Mouse (Mus musculus): ENCODE measurements around the gene Hipk1. TPM values are rescaled to one million over a fixed set of nuclear protein-coding genes. Genes with fewer than 3 reads are reported as not detected.

Hipk1 gene
- polyA plus RNA-seq, 1 experiment from 2014 or later = 6.3 TPM

- Histone ChIP-seq H3K36me3 (ENCODE audit: control insufficient read depth, insufficient read depth, low read length) (no peaks in the 10 kb centered on the region), H3K4me3 (ENCODE audit: low read length) (no peak overlapping the region), H3K4me1 (ENCODE audit: control insufficient read depth, insufficient read depth, low read length) (peaks cover 24% of the 10 kb centered on the region), H3K27ac (ENCODE audit: low read length) (peak overlapping the region; percentile 15; the same call in 1 of the 2 replicates), H3K4me2 (ENCODE audit: low read depth, low read length) (peak overlapping the region; percentile 60), H3K9ac (ENCODE audit: low read depth, low read length) (0 out of 2 replicates have a peak overlapping the region, but pooled peaks have one; percentile 58), H3K9me3 (ENCODE audit: control insufficient read depth, low read length) (no peaks in the 10 kb centered on the region), H3K27me3 (replicated peaks; ENCODE audit: control insufficient read depth, insufficient read depth, low read length) (no peaks in the 10 kb centered on the region)
- 44% methylated on average over 18 of the region's 19 CpGs for WGBS
- ATAC-seq = no peak
Observed at GRCm38 (mm10) chr3:103733799-103734695, 57.3 kb downstream of the Hipk1 start.

GRCm38 (mm10) chr3:103733176-103733575 lies 58.2 kb downstream of the Hipk1 start:
- 41% methylated on average over 2 of the region's 2 CpGs for WGBS
- no peaks in the 10 kb centered on the region for H3K36me3 ChIP-seq (ENCODE audit: control insufficient read depth, insufficient read depth, low read length)
- no peaks in the 10 kb centered on the region for H3K27me3 ChIP-seq (replicated peaks; ENCODE audit: control insufficient read depth, insufficient read depth, low read length)
- no peak overlapping the region for H3K9ac ChIP-seq (ENCODE audit: low read depth, low read length)
- no peak overlapping the region for H3K4me3 ChIP-seq (ENCODE audit: low read length)
- peaks cover 22% of the 10 kb centered on the region for H3K4me1 ChIP-seq (ENCODE audit: control insufficient read depth, insufficient read depth, low read length)
- no peaks in the 10 kb centered on the region for H3K9me3 ChIP-seq (ENCODE audit: control insufficient read depth, low read length)
- no peak overlapping the region for H3K4me2 ChIP-seq (ENCODE audit: low read depth, low read length)
- no peak for ATAC-seq
- H3K27ac ChIP-seq (ENCODE audit: low read length) = 0 out of 2 replicates have a peak overlapping the region, but pooled peaks have one; percentile 10

DNA sequence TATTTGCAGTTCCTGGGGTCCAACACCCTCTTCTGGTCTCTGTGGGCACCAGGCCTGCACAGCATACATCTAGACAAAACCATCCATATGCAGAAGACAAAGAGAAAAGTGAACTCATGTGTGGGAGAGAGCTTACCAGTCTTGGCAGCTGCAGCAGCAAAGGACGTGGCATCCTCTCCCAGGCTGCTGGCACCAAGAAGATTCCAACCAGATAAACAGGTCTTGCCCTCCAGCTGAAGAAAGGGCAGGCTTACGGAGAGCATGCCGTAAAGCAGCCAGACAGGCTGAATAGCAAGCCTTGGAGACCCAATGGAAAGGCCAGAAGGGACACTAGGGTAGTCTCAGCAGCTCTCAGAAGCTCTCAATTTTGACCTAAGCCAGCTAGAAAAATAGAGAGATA lies 59.2 kb downstream of the Hipk1 start:
- no peak overlapping the region for H3K27ac ChIP-seq (ENCODE audit: low read length)
- no peak overlapping the region for H3K9ac ChIP-seq (ENCODE audit: low read depth, low read length)
- no peak for ATAC-seq
- no peak overlapping the region for H3K4me3 ChIP-seq (ENCODE audit: low read length)
- no peak overlapping the region for H3K4me2 ChIP-seq (ENCODE audit: low read depth, low read length)
- no peaks in the 10 kb centered on the region for H3K9me3 ChIP-seq (ENCODE audit: control insufficient read depth, low read length)
- WGBS = 89% methylated on average over 3 of the region's 3 CpGs
- no peaks in the 10 kb centered on the region for H3K36me3 ChIP-seq (ENCODE audit: control insufficient read depth, insufficient read depth, low read length)
- H3K27me3 ChIP-seq (replicated peaks; ENCODE audit: control insufficient read depth, insufficient read depth, low read length) = no peaks in the 10 kb centered on the region
- peaks cover 20% of the 10 kb centered on the region for H3K4me1 ChIP-seq (ENCODE audit: control insufficient read depth, insufficient read depth, low read length)

DNA sequence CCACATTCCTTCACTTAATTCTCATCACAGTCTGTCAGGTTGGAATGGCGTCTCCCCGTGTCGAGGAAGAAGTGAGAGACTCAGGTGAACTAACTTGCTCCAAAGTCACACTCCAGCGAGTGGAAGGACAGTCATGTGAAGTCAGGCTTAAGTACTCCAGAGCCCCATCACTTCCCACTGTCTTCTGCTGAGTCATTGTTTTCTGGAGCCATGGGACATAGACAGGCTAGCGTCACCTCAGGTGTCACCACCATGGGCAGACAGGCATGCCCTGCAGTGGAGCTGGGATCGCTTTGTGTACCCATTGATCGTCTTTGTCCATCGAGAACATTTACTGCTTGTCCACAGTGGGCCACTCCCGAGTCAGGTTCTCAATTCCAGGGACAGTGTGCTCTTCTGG lies 61.5 kb downstream of the Hipk1 start:
- no peak overlapping the region for H3K4me3 ChIP-seq (ENCODE audit: low read length)
- H3K9me3 ChIP-seq (ENCODE audit: control insufficient read depth, low read length) = no peaks in the 10 kb centered on the region
- no peak overlapping the region for H3K4me2 ChIP-seq (ENCODE audit: low read depth, low read length)
- peaks cover 13% of the 10 kb centered on the region for H3K4me1 ChIP-seq (ENCODE audit: control insufficient read depth, insufficient read depth, low read length)
- no peak overlapping the region for H3K27ac ChIP-seq (ENCODE audit: low read length)
- no peak for ATAC-seq
- H3K9ac ChIP-seq (ENCODE audit: low read depth, low read length) = no peak overlapping the region
- no peaks in the 10 kb centered on the region for H3K36me3 ChIP-seq (ENCODE audit: control insufficient read depth, insufficient read depth, low read length)
- no peaks in the 10 kb centered on the region for H3K27me3 ChIP-seq (replicated peaks; ENCODE audit: control insufficient read depth, insufficient read depth, low read length)
- WGBS = 86% methylated on average over 9 of the region's 9 CpGs

DNA sequence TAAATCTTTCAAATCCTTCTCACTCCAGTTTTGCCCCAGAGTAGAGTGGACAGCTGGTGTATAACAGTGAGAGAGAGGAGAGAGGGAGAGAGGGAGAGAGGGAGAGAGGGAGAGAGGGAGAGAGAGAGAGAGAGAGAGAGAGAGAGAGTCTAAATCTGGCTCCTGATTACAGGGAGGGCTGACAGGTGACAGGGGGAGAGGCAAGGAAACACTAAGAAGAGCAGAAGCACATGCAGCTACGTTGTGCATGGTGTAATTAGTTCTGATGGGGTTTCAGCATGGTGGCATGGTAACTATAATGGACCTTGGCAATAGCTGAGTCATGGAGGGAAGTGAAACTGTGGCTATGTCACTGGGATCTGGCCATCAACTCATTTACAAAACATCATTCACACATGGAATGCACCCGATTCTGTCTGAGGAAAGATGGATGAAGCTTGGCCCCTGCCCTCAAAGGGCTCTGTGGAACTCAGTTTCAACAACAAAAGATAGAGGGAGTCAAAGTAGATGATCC lies 63.5 kb downstream of the Hipk1 start:
- no peak overlapping the region for H3K4me3 ChIP-seq (ENCODE audit: low read length)

GRCm38 (mm10) chr3:103726642-103727041 lies 64.7 kb downstream of the Hipk1 start:
- Histone ChIP-seq H3K27me3 (replicated peaks; ENCODE audit: control insufficient read depth, insufficient read depth, low read length) (no peaks in the 10 kb centered on the region), H3K9ac (ENCODE audit: low read depth, low read length) (no peak overlapping the region), H3K4me1 (ENCODE audit: control insufficient read depth, insufficient read depth, low read length) (no peaks in the 10 kb centered on the region), H3K4me3 (ENCODE audit: low read length) (no peak overlapping the region), H3K9me3 (ENCODE audit: control insufficient read depth, low read length) (no peaks in the 10 kb centered on the region), H3K36me3 (ENCODE audit: control insufficient read depth, insufficient read depth, low read length) (no peaks in the 10 kb centered on the region), H3K27ac (ENCODE audit: low read length) (no peak overlapping the region), H3K4me2 (ENCODE audit: low read depth, low read length) (no peak overlapping the region)
- 51% methylated on average over 3 of the region's 3 CpGs for WGBS
- no peak for ATAC-seq

More for the DNA sequence above, 63.5 kb downstream of the Hipk1 start:
- Histone ChIP-seq H3K9me3 (ENCODE audit: control insufficient read depth, low read length) (no peaks in the 10 kb centered on the region), H3K9ac (ENCODE audit: low read depth, low read length) (no peak overlapping the region), H3K4me1 (ENCODE audit: control insufficient read depth, insufficient read depth, low read length) (no peaks in the 10 kb centered on the region), H3K27ac (ENCODE audit: low read length) (no peak overlapping the region), H3K36me3 (ENCODE audit: control insufficient read depth, insufficient read depth, low read length) (no peaks in the 10 kb centered on the region), H3K27me3 (replicated peaks; ENCODE audit: control insufficient read depth, insufficient read depth, low read length) (no peaks in the 10 kb centered on the region), H3K4me2 (ENCODE audit: low read depth, low read length) (no peak overlapping the region)
- ATAC-seq = no peak
- WGBS = 41% methylated on average over 2 of the region's 2 CpGs

GRCm38 (mm10) chr3:103724137-103724536 lies 67.2 kb downstream of the Hipk1 start:
- no peak overlapping the region for H3K4me2 ChIP-seq (ENCODE audit: low read depth, low read length)
- WGBS = 45% methylated on average over 3 of the region's 3 CpGs
- no peaks in the 10 kb centered on the region for H3K27me3 ChIP-seq (replicated peaks; ENCODE audit: control insufficient read depth, insufficient read depth, low read length)

GRCm38 (mm10) chr3:103718728-103719127 lies 72.6 kb downstream of the Hipk1 start:
- no peak overlapping the region for H3K9ac ChIP-seq (ENCODE audit: low read depth, low read length)
- no peak for ATAC-seq
- WGBS = 82% methylated on average over 4 of the region's 4 CpGs

More at GRCm38 (mm10) chr3:103724137-103724536, 67.2 kb downstream of the Hipk1 start:
- Histone ChIP-seq H3K4me1 (ENCODE audit: control insufficient read depth, insufficient read depth, low read length) (no peaks in the 10 kb centered on the region), H3K36me3 (ENCODE audit: control insufficient read depth, insufficient read depth, low read length) (no peaks in the 10 kb centered on the region), H3K9ac (ENCODE audit: low read depth, low read length) (no peak overlapping the region), H3K9me3 (ENCODE audit: control insufficient read depth, low read length) (no peaks in the 10 kb centered on the region), H3K4me3 (ENCODE audit: low read length) (no peak overlapping the region), H3K27ac (ENCODE audit: low read length) (no peak overlapping the region)
- no peak for ATAC-seq

GRCm38 (mm10) chr3:103716774-103717760 lies 74.3 kb downstream of the Hipk1 start:
- Histone ChIP-seq H3K9me3 (ENCODE audit: control insufficient read depth, low read length) (no peaks in the 10 kb centered on the region), H3K27me3 (replicated peaks; ENCODE audit: control insufficient read depth, insufficient read depth, low read length) (no peaks in the 10 kb centered on the region), H3K4me1 (ENCODE audit: control insufficient read depth, insufficient read depth, low read length) (peaks cover 5% of the 10 kb centered on the region; the same call in 1 of the 2 replicates), H3K36me3 (ENCODE audit: control insufficient read depth, insufficient read depth, low read length) (no peaks in the 10 kb centered on the region), H3K9ac (ENCODE audit: low read depth, low read length) (no peak overlapping the region), H3K4me3 (ENCODE audit: low read length) (no peak overlapping the region), H3K4me2 (ENCODE audit: low read depth, low read length) (no peak overlapping the region), H3K27ac (ENCODE audit: low read length) (0 out of 2 replicates have a peak overlapping the region, but pooled peaks have one; percentile 6)
- WGBS = 47% methylated on average over 15 of the region's 15 CpGs
- no peak for ATAC-seq

More at GRCm38 (mm10) chr3:103718728-103719127, 72.6 kb downstream of the Hipk1 start:
- H3K4me2 ChIP-seq (ENCODE audit: low read depth, low read length) = no peak overlapping the region
- H3K4me3 ChIP-seq (ENCODE audit: low read length) = no peak overlapping the region
- H3K9me3 ChIP-seq (ENCODE audit: control insufficient read depth, low read length) = no peaks in the 10 kb centered on the region
- no peaks in the 10 kb centered on the region for H3K36me3 ChIP-seq (ENCODE audit: control insufficient read depth, insufficient read depth, low read length)
- no peaks in the 10 kb centered on the region for H3K27me3 ChIP-seq (replicated peaks; ENCODE audit: control insufficient read depth, insufficient read depth, low read length)
- no peak overlapping the region for H3K27ac ChIP-seq (ENCODE audit: low read length)
- peaks cover 5% of the 10 kb centered on the region; the same call in 1 of the 2 replicates for H3K4me1 ChIP-seq (ENCODE audit: control insufficient read depth, insufficient read depth, low read length)

Measured in intestine, embryonic 16.5 days (tissue).